Mouse (Mus musculus): Measurements from ENCODE around the gene Yif1a. TPM values are rescaled to one million over a fixed set of nuclear protein-coding genes. Genes with fewer than 3 reads are reported as not detected.
A peak's percentile ranks its signal among the peaks of the same experiment; 100 is the strongest.

The Yif1a gene
- polyA plus RNA-seq, 1 experiment from 2014 or later = 129 TPM

DNA sequence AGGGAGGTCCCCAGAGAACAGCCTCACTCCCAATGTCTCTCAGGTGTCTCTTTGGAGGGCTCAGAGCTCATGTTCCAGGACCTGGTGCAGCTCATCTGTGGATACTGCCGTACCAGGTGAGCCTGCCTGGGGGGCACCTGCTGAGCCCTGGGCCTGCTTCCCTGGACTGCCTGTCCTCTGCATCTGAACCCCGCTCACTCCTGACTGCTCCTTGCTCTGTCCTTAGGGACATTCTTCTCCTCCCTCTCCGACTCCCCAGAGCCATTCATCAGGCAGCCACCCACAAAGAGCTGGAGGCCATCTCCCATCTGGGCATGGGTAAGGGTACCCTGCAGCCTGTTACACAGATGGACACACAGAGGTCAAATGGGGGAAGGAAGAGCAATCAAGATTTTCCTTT, 36.8 kb upstream of the Yif1a start:
- H3K4me2 ChIP-seq (ENCODE audit: low read length) = peak overlapping the region; percentile 54
- no peak for DNase-seq (ENCODE audit: low spot score)
- H3K4me1 ChIP-seq (replicated peaks; ENCODE audit: insufficient read depth, low read length) = peaks cover 16% of the 10 kb centered on the region
- no peak overlapping the region for H3K27ac ChIP-seq
- H3K36me3 ChIP-seq (ENCODE audit: insufficient read depth, low read length) = 0 out of 2 replicates have a peak, but pooled peaks cover 15% of the 10 kb centered on the region
- 65% methylated on average over 3 of the region's 3 CpGs for WGBS
- H3K9me3 ChIP-seq (replicated peaks; ENCODE audit: low read length) = no peaks in the 10 kb centered on the region
- TF ChIP-seq CTCF (IDR thresholded peaks at IDR 0.05; ENCODE audit: low read depth) = no peak
- H3K27me3 ChIP-seq (ENCODE audit: insufficient read depth, low read length) = no peaks in the 10 kb centered on the region
- 0 out of 2 replicates have a peak overlapping the region, but pooled peaks have one; percentile 35 for H3K9ac ChIP-seq (ENCODE audit: low read depth, low read length)
- ATAC-seq (replicated peaks; ENCODE audit: low FRiP score, low read depth) = no peak
- H3K4me3 ChIP-seq (replicated peaks; ENCODE audit: low read depth, low read length) = peak overlapping the region; percentile 22; the same call in 1 of the 2 replicates

DNA sequence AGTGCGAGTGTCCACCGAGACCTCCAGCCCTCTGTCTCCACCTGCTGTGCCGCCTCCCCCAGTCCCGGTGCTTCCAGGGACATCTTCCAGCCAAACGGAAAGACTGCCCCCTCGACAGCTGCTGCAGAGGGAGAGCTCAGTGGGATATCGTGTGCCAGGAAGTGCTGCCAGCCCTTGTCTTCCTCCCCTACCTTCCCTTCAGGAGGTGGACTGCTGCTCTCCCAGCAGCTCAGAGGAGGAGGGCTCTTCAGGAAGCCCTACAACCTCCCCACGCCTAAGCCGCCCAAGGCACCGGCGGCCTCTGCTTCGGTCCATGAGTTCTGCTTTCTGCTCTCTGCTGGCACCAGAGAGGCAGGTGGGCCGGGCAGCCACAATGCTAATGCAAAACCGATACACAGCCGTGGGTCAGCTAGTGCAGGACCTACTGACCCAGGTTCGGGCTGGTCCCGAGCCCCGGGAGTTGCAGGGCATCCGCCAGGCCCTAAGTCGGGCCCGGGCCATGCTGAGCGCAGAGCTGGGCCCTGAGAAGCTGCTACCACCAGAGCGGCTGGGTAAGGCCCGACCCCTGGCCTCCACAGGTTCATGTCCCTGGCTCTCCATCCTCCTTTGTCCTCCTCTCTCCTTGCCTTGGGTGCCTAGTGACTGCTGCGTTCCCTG, 36.0 kb upstream of the Yif1a start:
- Histone ChIP-seq H3K9me3 (replicated peaks; ENCODE audit: low read length) (no peaks in the 10 kb centered on the region), H3K9ac (ENCODE audit: low read depth, low read length) (0 out of 2 replicates have a peak overlapping the region, but pooled peaks have one; percentile 13), H3K4me2 (ENCODE audit: low read length) (no peak overlapping the region), H3K4me1 (replicated peaks; ENCODE audit: insufficient read depth, low read length) (peaks cover 16% of the 10 kb centered on the region), H3K4me3 (replicated peaks; ENCODE audit: low read depth, low read length) (no peak overlapping the region), H3K36me3 (ENCODE audit: insufficient read depth, low read length) (0 out of 2 replicates have a peak, but pooled peaks cover 9% of the 10 kb centered on the region), H3K27me3 (ENCODE audit: insufficient read depth, low read length) (no peaks in the 10 kb centered on the region), H3K27ac (no peak overlapping the region)
- 34% methylated on average over 25 of the region's 25 CpGs for WGBS
- no peak for TF ChIP-seq CTCF (IDR thresholded peaks at IDR 0.05; ENCODE audit: low read depth)
- DNase-seq (ENCODE audit: low spot score) (peak; percentile 34), ATAC-seq (replicated peaks; ENCODE audit: low FRiP score, low read depth) (no peak)

DNA sequence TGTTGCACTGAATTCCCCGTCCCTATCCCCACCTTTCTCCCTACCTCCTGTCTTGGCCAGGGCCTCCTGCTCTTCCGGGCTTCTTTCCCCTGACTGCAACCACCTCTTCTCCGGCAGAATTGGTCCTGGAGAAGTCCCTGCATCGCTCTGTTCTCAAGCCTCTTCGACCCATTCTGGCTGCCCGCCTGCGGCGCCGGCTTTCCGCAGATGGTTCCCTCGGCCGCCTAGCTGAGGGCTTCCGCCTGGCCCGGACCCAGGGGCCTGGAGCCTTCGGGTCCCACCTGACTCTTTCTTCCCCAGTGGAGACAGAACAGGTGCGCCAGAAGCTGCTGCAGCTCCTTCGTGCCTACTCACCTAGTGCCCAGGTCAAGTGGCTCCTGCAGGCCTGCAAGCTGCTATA, 35.5 kb upstream of the Yif1a start:
- H3K4me2 ChIP-seq (ENCODE audit: low read length) = no peak overlapping the region
- ATAC-seq (replicated peaks; ENCODE audit: low FRiP score, low read depth) = no peak
- DNase-seq (ENCODE audit: low spot score) = no peak
- no peaks in the 10 kb centered on the region for H3K27me3 ChIP-seq (ENCODE audit: insufficient read depth, low read length)
- peaks cover 16% of the 10 kb centered on the region for H3K4me1 ChIP-seq (replicated peaks; ENCODE audit: insufficient read depth, low read length)
- no peak overlapping the region for H3K4me3 ChIP-seq (replicated peaks; ENCODE audit: low read depth, low read length)
- no peak for TF ChIP-seq CTCF (IDR thresholded peaks at IDR 0.05; ENCODE audit: low read depth)
- 77% methylated on average over 17 of the region's 17 CpGs for WGBS
- H3K9ac ChIP-seq (ENCODE audit: low read depth, low read length) = no peak overlapping the region
- 0 out of 2 replicates have a peak, but pooled peaks cover 3% of the 10 kb centered on the region for H3K36me3 ChIP-seq (ENCODE audit: insufficient read depth, low read length)
- H3K27ac ChIP-seq = no peak overlapping the region
- H3K9me3 ChIP-seq (replicated peaks; ENCODE audit: low read length) = no peaks in the 10 kb centered on the region

DNA sequence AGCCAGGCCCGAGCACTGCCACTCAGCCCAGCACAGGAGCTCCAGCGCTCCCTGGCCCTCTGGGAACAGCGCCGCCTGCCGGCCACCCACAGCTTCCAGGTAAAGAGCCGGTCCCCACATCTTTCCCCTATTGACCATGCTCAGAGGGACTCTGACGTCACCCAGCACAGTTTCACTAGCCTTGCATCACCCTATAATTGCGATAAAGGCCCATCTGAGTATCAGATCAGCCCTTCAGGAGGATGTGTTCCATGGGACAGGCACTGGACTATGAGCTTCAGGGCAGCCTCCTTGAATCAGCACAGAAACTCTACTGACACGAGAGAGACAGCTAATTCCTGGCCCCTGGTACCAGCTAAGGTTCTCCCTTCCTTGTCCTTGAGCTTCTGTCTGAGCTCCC, 34.4 kb upstream of the Yif1a start:
- H3K27ac ChIP-seq = no peak overlapping the region
- no peaks in the 10 kb centered on the region for H3K27me3 ChIP-seq (ENCODE audit: insufficient read depth, low read length)
- no peaks in the 10 kb centered on the region for H3K9me3 ChIP-seq (replicated peaks; ENCODE audit: low read length)
- no peak overlapping the region for H3K4me2 ChIP-seq (ENCODE audit: low read length)
- no peak overlapping the region for H3K9ac ChIP-seq (ENCODE audit: low read depth, low read length)
- H3K36me3 ChIP-seq (ENCODE audit: insufficient read depth, low read length) = 0 out of 2 replicates have a peak, but pooled peaks cover 2% of the 10 kb centered on the region
- ATAC-seq (replicated peaks; ENCODE audit: low FRiP score, low read depth) (peak; percentile 8), DNase-seq (ENCODE audit: low spot score) (peak; percentile 66)
- 30% methylated on average over 9 of the region's 9 CpGs for WGBS
- peak; percentile 81 for TF ChIP-seq CTCF (IDR thresholded peaks at IDR 0.05; ENCODE audit: low read depth)
- H3K4me1 ChIP-seq (replicated peaks; ENCODE audit: insufficient read depth, low read length) = peaks cover 26% of the 10 kb centered on the region
- H3K4me3 ChIP-seq (replicated peaks; ENCODE audit: low read depth, low read length) = no peak overlapping the region

DNA sequence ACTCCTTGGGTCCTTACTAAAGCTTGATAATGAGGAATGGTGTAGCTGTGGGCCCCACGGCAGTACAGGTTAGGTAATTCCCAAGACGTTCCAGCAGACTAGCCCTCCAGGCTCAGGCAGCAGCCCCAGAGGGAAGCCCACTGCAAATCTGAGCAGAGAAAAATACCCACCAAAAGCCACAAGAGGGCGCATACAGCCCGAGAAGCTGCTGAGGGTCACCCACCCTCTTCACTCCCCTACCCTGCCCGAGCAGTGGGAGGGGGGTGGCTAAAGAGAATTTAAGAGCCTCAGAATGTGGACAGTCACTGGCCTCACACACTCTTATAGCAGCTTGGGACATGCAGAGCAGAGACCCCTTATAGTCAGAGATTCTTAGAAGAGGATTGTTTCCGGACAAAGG, 32.1 kb upstream of the Yif1a start:
- ATAC-seq (replicated peaks; ENCODE audit: low FRiP score, low read depth) = peak; percentile 17; the same call in 1 of the 2 replicates
- H3K4me1 ChIP-seq (replicated peaks; ENCODE audit: insufficient read depth, low read length) = peaks cover 37% of the 10 kb centered on the region

DNA sequence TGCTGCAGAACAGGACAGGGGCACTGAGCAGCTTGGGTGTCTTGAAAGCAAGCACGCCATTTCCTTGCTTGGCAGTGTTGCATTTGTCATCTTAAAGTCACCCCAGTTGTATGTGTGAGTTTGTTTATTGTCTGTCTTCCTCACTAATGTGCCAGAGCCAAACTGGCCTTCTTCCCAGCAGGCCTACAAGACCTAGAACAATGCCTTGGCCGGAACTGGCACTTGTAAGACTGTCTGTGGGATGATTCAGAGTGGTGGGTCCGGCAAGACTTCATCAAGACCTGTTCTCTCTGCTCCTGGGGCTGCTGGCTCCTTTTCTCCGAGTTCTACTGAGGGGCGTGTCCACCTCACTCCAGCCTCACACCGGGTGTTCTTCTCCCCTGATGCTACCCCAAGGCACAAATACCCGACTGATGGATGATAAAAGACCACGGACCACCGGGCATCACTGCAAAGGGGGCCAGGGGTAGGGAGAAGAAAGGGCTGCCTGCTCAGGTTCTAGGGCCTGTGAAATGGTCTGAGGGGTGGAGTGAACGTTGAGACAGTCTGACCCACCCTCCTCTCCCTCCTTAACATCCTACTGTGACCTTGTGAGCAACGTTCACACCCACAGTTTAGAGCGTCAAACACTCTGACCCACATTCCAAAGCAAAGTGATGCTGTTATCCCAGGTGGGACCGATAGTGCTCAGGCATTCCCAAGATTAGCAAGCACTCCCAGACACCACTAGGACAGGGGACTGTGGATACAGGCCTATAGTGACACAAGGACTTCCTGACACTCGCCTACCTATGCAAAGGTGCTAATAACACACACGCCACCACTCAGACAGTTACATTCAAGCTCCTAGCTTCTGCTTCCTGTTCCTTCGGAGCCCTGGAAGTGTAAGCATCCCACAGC, 30.2 kb upstream of the Yif1a start:
- no peak for TF ChIP-seq CTCF (IDR thresholded peaks at IDR 0.05; ENCODE audit: low read depth)
- H3K4me2 ChIP-seq (ENCODE audit: low read length) = no peak overlapping the region
- no peaks in the 10 kb centered on the region for H3K27me3 ChIP-seq (ENCODE audit: insufficient read depth, low read length)
- H3K9me3 ChIP-seq (replicated peaks; ENCODE audit: low read length) = no peaks in the 10 kb centered on the region
- ATAC-seq (replicated peaks; ENCODE audit: low FRiP score, low read depth) (no peak), DNase-seq (ENCODE audit: low spot score) (no peak)
- peak overlapping the region; percentile 77 for H3K27ac ChIP-seq
- H3K36me3 ChIP-seq (ENCODE audit: insufficient read depth, low read length) = no peaks in the 10 kb centered on the region
- peaks cover 30% of the 10 kb centered on the region for H3K4me1 ChIP-seq (replicated peaks; ENCODE audit: insufficient read depth, low read length)
- no peak overlapping the region for H3K4me3 ChIP-seq (replicated peaks; ENCODE audit: low read depth, low read length)
- WGBS = 26% methylated on average over 16 of the region's 16 CpGs
- no peak overlapping the region for H3K9ac ChIP-seq (ENCODE audit: low read depth, low read length)

More for the DNA sequence above, 32.1 kb upstream of the Yif1a start:
- H3K9me3 ChIP-seq (replicated peaks; ENCODE audit: low read length) = no peaks in the 10 kb centered on the region
- TF ChIP-seq CTCF (IDR thresholded peaks at IDR 0.05; ENCODE audit: low read depth) = peak; percentile 76
- H3K36me3 ChIP-seq (ENCODE audit: insufficient read depth, low read length) = no peaks in the 10 kb centered on the region
- H3K27me3 ChIP-seq (ENCODE audit: insufficient read depth, low read length) = no peaks in the 10 kb centered on the region
- no peak overlapping the region for H3K27ac ChIP-seq
- WGBS = 9% methylated on average over 6 of the region's 6 CpGs
- H3K4me3 ChIP-seq (replicated peaks; ENCODE audit: low read depth, low read length) = no peak overlapping the region
- H3K4me2 ChIP-seq (ENCODE audit: low read length) = no peak overlapping the region
- H3K9ac ChIP-seq (ENCODE audit: low read depth, low read length) = no peak overlapping the region
- peak; percentile 83 for DNase-seq (ENCODE audit: low spot score)
